Mouse (Mus musculus) cerebral cortex, adult 2 months (tissue): ENCODE results near the gene Mis12.

Source experiments
- WGBS: fragments of 180-500 bp; shearing (Covaris S2); methylation state at CpG from one replicate; pipeline ENCODE4 v1.1.7; 2018; 5-methylcytosine and 5-hydroxymethylcytosine counted together

The Mis12 gene

DNA sequence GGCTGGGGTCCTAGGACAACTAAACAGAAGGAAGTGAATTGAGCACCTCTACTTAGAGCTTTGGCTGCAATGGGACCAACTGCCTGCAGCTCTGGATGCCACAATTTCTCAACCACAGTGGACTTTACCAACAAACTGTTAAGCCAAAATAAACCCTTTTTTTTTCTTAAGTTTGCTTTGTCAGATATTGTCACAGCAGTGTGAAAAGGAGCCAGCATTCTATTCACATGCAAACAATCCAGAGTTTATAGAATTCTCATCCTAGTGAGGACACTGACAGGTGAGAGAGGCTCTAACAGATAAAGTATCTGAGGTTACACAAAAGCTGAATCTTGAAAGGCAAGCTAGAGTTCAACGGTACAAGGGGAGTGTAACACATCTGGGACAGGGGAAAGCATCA lies 2.4 kb upstream of the Mis12 start:
- 84% methylated on average over 1 of the region's 1 CpGs for WGBS

DNA sequence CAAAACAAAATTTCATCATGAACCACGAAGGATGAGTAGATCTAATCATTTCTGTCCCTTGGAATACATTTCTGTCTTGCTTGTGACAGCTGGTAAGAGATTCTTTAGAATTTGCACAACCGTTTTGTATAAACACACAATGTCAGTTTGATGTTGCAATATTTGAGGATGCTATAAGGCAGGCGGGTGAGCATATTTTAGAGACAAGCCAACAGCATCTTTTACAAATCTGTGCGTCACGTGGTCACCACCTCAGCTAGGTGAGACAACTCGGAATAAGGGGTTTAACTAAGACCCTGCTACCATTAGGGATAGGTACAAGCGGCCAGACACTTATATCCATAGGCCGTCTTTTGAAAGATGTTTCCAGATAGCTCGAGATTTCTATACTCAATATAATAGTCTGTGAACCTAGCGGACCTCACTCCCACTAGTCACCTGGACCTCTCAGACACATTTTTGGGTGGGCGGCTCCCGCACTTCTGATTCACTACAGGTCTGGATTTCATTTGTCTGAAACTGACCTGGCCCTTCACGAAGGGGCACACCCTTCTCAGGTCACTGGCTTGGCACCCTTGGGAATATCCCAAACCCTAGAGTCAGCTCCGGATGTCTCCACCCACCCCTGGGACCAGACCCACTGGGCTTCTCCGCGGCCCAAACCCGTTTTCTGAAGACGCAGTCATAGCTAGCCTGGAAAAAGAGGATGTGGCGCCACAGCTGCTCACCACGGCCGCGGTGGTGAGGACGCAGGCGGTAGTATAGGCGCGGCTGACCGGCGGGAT lies 803 bp upstream of the Mis12 start:
- WGBS = 3% methylated on average over 28 of the region's 28 CpGs

DNA sequence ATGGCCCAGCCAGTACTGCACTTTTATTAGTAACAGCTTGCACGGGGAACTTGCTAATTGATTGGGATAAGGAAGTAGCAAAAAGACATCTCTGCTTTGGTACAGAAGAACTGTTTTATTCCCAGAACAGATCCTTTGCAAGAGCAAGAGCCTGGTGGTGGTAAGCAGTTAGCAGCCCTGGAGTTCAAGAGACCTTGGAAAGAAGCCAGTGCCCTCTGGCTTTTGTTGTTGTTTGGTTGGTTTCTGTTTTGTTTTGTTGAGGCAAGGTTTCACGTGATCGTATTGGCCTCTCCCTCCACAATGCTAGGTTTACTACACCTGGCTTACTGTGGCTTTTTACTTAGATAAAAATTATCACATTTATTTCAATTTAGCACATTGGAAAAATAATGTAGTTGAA lies 8.9 kb downstream of the Mis12 start:
- WGBS = 61% methylated on average over 3 of the region's 3 CpGs

DNA sequence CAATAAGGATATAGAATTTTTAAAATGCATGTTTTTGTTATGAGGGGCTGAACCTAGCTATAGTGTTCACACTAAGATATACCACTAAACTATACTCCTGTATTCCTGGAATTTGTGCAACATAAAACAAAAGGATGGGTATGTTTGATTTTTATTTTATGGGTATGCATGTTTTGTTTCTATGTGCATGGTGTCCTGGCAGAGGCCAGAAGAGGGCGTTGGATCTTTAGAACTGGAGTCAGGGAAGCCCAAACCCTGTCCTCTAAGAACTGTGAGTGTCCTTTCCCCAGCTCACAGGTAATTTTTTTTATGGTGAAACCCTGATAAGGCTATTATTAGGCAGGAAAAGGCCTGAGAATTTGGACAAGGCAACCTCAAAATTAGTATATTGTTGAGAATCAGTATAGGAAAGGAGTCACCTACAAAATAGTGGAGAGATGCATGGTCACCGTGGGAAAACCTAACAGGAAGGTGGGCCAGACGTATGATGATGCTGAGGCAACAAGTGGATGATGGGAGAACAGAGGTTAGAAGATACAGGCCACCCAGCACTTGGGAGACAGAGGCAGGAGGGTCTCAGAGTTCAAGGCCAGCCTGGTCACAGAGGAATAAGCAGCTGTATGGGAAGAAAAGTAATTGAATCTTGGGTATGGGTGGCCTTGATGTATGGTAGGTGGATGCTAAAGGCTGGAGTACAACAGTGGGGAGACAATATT lies 10.2 kb downstream of the Mis12 start:
- WGBS = 78% methylated on average over 3 of the region's 3 CpGs

DNA sequence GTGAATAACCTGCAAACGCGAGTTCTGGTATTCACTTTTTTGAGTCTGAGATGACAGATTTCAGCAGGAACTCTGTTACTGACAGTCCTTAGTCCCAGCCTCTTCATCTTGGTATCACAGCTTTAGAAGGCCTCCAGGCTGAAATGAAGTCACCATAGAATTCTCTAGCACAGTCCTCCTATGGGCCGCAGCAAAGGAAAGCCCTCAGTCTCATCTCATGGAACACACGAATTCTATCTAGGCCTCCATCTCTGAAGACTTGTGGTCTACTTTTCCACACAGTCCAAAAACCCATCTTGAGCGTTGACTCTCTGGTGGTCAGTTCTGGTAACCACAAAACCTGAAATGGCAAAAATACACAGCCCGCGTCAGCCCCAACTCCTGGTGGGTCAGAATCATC lies 12.7 kb downstream of the Mis12 start:
- 55% methylated on average over 7 of the region's 7 CpGs for WGBS

DNA sequence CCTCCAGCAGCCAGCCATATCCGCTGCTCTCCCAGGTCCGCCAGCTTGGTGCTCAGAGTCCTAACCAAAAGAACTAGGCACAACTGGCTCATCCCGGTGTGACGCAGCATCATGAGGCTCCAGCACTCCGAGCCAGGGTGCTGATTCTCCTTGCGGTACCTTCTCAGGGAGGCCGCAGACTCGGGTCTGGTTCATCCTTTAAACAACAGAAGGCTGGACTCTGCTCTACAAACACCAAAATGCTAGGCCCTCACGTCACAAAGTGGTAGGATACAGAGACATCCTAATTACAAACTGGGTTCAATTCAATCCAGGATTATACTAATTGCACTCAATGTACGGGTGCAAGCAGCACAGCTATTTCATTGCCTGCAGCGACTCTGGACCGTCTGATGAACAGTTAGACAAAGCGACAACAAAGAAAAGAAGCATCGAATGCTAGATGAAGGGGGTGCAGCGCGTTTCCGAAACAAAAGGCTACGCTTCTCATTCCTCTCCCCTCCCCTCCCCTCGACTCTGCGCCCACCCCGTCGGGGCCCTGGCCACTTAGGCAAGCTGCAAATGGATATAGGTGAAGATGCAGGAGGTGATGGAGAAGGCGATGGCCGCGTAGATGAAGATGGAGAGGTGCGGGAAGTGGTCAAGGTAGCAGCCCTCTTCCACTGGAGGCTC lies 13.2 kb downstream of the Mis12 start:
- WGBS = 10% methylated on average over 26 of the region's 26 CpGs

DNA sequence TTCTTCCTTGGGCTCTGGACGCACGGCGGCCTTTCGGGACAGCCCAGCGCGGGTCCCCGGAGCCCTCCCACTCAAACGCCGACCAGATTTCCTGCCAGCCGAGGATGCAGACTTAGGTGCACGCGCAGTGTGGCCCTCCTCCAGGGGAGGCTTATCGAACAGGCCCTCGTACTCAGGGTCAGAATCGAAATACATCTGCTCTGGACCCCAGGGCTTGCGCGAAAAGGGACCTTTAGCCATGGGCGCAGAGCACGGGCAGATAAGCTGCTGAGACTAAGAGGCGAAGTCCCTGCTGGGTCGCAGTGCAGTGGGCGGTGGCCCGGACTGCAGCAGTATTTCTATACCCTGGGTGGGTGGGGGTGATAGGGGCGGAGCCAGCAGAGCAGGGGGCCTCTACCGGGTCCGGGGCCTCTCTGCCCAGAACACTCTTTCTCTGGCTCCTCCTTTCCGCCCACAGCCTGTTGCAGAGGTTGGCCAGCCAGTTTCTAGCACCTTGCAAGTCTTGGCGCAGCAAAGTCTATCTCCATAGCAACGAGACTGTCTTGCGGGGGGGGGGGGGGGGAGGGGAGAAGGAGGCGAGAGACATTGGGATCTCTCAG lies 13.9 kb downstream of the Mis12 start, which contains the start of gene 6330403K07Rik:
Gene 6330403K07Rik, minus strand, starts transcription at position 351 of the 599 bp plus-strand sequence.
- under 1% methylated on average over 31 of the region's 31 CpGs for WGBS

DNA sequence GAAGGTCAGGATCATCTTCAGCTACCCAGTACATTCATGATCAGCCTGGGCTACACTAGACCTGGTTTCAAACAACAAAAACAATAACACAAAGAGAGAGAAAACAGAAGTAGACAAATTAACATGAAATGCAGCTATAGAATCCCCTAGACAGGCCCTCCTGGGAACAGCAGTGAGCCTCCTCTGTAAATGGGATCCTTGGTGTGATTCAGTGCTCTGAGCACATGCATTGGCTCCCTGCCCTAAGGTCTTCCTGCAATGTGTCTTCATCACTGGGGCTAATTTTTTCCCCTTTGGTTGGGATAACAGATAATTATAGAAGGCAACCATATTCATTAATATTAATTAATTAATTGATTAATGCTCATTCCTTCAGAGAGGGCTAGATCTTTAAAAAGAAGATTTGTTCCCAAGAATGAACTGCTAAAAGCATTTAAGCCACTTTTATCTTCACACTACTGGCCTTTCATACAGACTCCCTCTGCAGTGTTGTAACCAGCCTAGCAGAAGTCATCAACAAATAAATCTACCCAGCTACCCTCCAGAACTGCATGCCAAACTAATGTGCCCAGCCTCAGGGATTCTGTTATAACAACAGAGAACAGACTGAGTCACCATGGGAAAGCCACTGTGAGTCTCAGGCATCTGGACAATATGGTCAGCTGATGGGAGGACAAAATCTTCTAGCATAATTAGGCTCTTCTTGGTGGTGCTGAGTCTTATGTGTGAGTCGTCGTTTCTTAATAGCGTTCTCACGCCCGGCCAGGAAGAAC lies 20.3 kb downstream of the Mis12 start:
- WGBS = 93% methylated on average over 5 of the region's 5 CpGs

DNA sequence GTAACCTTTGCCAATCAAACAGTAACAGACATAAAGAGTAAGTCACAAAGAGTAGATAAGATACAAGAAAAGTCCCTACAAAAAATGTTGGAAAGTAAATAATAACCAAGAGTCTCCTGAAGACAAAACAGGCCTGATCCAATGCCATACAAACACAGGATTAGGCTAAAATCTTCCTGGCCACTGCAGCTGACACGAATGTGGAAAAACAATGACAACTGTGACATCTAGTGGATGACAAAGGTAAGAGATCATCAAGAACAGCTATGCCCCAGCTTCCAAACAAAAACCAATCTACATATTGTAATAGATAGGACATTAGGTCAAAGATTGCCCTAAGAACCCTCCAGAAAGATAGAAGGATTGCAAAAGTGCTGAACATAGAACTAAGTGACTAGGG lies 33.1 kb downstream of the Mis12 start:
- WGBS = 8% methylated on average over 1 of the region's 1 CpGs

DNA sequence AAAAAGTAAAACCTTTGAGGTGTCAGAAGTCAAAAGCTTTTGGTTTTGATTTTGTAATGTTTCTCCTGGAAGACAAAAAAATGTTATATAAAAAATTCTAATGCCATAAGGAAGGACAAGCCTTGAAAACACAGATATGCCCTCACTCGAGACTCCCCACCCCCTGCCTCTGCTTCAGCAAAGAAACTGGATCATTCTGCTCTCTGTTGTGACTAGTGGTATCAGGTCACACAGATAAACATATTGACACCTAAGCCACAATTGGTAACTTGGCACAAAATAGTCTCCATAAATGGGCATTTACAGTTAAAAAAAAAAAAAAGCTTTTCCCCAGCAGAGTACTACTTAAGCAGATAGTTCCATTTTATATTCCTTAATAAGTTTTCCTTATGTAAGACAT lies 56.9 kb downstream of the Mis12 start:
- WGBS = 83% methylated on average over 1 of the region's 1 CpGs
